Mouse (Mus musculus) embryonic fibroblast, embryonic 13.5 days (primary cell): Measurements from ENCODE around the gene Lrrc9.

Experiments
- CTCF ChIP-seq: IDR thresholded peaks from 2 replicates; pipeline ENCODE4 v1.5.1; 2011; ENCODE audit warnings: mild to moderate bottlenecking, control low read depth, low read length, moderate library complexity, borderline replicate concordance; ENCODE audit not compliant: insufficient read depth
- POLR2A ChIP-seq: IDR thresholded peaks from 2 replicates; pipeline ENCODE4 v1.6.1; 2011; ENCODE audit warnings: low read depth, mild to moderate bottlenecking, control low read depth, low read length, moderate library complexity

DNA sequence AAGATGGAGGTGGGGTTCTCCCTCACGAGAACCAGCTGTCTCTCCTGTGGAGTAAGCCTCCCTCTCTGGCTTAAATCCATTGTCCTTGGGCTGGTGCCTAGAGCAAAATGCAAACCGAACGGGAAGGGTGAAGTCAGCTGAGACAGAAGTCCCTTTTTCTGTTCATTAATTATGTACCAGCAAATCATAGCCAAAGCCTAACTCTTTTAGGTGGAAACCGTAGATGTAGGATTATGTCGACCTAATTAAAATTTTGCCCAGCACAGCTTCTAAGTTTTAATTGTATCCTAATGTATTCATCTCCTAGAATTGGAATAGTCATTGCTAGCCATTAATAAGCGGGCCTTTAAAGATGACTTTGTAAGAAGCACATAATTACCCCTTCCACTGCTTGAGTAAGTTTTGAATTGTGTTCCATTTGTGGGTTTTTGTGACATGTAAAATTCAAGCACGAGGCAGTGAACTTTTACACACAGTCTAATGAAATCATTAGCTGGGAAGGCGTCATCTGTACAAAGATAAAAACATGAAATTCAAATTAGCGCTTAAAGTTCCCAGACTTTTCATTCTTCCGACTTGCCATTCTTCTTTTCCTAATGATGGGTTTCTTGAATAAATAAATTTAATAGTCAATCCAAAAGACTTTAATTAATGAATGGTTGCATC, 3.9 kb upstream of the Lrrc9 start:
- TF ChIP-seq CTCF (no peak), POLR2A (no peak)
